Mouse (Mus musculus): ENCODE measurements around the gene Grin3b.
A peak's percentile ranks its signal among the peaks of the same experiment; 100 is the strongest.
"Not testable (repeated sequence)": the region's sequence is repeated elsewhere in the genome, so short reads cannot be mapped to it uniquely, and the experiment has no call there.

Gene Grin3b

GRCm38 (mm10) chr10:79936284-79936910, 34.1 kb upstream of the Grin3b start:
- no peak for ATAC-seq (ENCODE audit: low TSS enrichment)

- ATAC-seq (ENCODE audit: low TSS enrichment) = no peak
These were observed 33.5 kb upstream of the Grin3b start for GRCm38 (mm10) chr10:79936911-79937441.

- ATAC-seq (ENCODE audit: low TSS enrichment) = no peak
These were observed 32.6 kb upstream of the Grin3b start for GRCm38 (mm10) chr10:79937775-79938526.

GRCm38 (mm10) chr10:79940749-79941148, 29.8 kb upstream of the Grin3b start:
- ATAC-seq (ENCODE audit: low TSS enrichment) = no peak

- no peak for ATAC-seq (ENCODE audit: low TSS enrichment)
These were observed 27.5 kb upstream of the Grin3b start for GRCm38 (mm10) chr10:79942988-79943387.

GRCm38 (mm10) chr10:79943471-79943901, 27.0 kb upstream of the Grin3b start:
- no peak for ATAC-seq (ENCODE audit: low TSS enrichment)

- ATAC-seq (ENCODE audit: low TSS enrichment) = no peak
These were observed 24.8 kb upstream of the Grin3b start for GRCm38 (mm10) chr10:79945507-79946234.

GRCm38 (mm10) chr10:79946752-79947322, 23.7 kb upstream of the Grin3b start:
- ATAC-seq (ENCODE audit: low TSS enrichment) = no peak

- no peak for ATAC-seq (ENCODE audit: low TSS enrichment)
These were observed 23.0 kb upstream of the Grin3b start for GRCm38 (mm10) chr10:79947502-79947901.

- ATAC-seq (ENCODE audit: low TSS enrichment) = no peak
These were observed 20.6 kb upstream of the Grin3b start for GRCm38 (mm10) chr10:79949873-79950272.

GRCm38 (mm10) chr10:79950661-79951060, 19.9 kb upstream of the Grin3b start:
- ATAC-seq (ENCODE audit: low TSS enrichment) = no peak

GRCm38 (mm10) chr10:79953946-79954345, 16.6 kb upstream of the Grin3b start:
- no peak for ATAC-seq (ENCODE audit: low TSS enrichment)

GRCm38 (mm10) chr10:79955691-79956090, 14.8 kb upstream of the Grin3b start:
- ATAC-seq (ENCODE audit: low TSS enrichment) = no peak

GRCm38 (mm10) chr10:79956643-79957154, 13.8 kb upstream of the Grin3b start:
- no peak for ATAC-seq (ENCODE audit: low TSS enrichment)

- 0 out of 2 replicates have a peak, but pooled peaks have one; percentile 32 for ATAC-seq (ENCODE audit: low TSS enrichment)
These were observed 12.2 kb upstream of the Grin3b start for GRCm38 (mm10) chr10:79958140-79958816.

- ATAC-seq (ENCODE audit: low TSS enrichment) = not testable (repeated sequence)
These were observed 11.1 kb upstream of the Grin3b start for GRCm38 (mm10) chr10:79959412-79959811.

- peak; percentile 92 for ATAC-seq (ENCODE audit: low TSS enrichment)
These were observed 10.5 kb upstream of the Grin3b start, which contains the start of gene Wdr18 for GRCm38 (mm10) chr10:79959847-79960601. TSS of gene Wdr18 (plus strand) at chr10:79960152.

- no peak for ATAC-seq (ENCODE audit: low TSS enrichment)
These were observed 9.7 kb upstream of the Grin3b start for GRCm38 (mm10) chr10:79960671-79961294.

GRCm38 (mm10) chr10:79964727-79965126, 5.8 kb upstream of the Grin3b start:
- ATAC-seq (ENCODE audit: low TSS enrichment) = no peak

GRCm38 (mm10) chr10:79965325-79965724, 5.2 kb upstream of the Grin3b start:
- ATAC-seq (ENCODE audit: low TSS enrichment) = no peak
